Mouse (Mus musculus): ENCODE results near the gene Gas2l3.

Gas2l3 gene

GRCm38 (mm10) chr10:89444381-89444780 is 614 bp upstream of the Gas2l3 start:
- in situ Hi-C loops (cut with MboI, MseI): no loop called here

GRCm38 (mm10) chr10:89443115-89443622 is 598 bp downstream of the Gas2l3 start:
- in situ Hi-C loops (cut with MboI, MseI): no loop called here

- in situ Hi-C loops (cut with MboI, MseI): no loop called here
Observed at GRCm38 (mm10) chr10:89442640-89443039, 1.1 kb downstream of the Gas2l3 start.

- in situ Hi-C loops (cut with MboI, MseI): no loop called here
Observed at GRCm38 (mm10) chr10:89441961-89442360, 1.8 kb downstream of the Gas2l3 start.

- in situ Hi-C loops (cut with MboI, MseI): no loop called here
Observed at GRCm38 (mm10) chr10:89439380-89439779, 4.4 kb downstream of the Gas2l3 start.

- in situ Hi-C loops (cut with MboI, MseI): no loop called here
Observed at GRCm38 (mm10) chr10:89437996-89438395, 5.8 kb downstream of the Gas2l3 start.

- in situ Hi-C loops (cut with MboI, MseI): no loop called here
Observed at GRCm38 (mm10) chr10:89437472-89437871, 6.3 kb downstream of the Gas2l3 start.

- in situ Hi-C loops (cut with MboI, MseI): no loop called here
Observed at GRCm38 (mm10) chr10:89435920-89436319, 7.8 kb downstream of the Gas2l3 start.

GRCm38 (mm10) chr10:89435413-89435812 is 8.4 kb downstream of the Gas2l3 start:
- in situ Hi-C loops (cut with MboI, MseI): no loop called here

- in situ Hi-C loops (cut with MboI, MseI): no loop called here
Observed at GRCm38 (mm10) chr10:89434509-89435210, 9.1 kb downstream of the Gas2l3 start.

GRCm38 (mm10) chr10:89432743-89433142 is 11.0 kb downstream of the Gas2l3 start:
- in situ Hi-C loops (cut with MboI, MseI): no loop called here

- in situ Hi-C loops (cut with MboI, MseI): no loop called here
Observed at GRCm38 (mm10) chr10:89430751-89431150, 13.0 kb downstream of the Gas2l3 start.

- in situ Hi-C loops (cut with MboI, MseI): no loop called here
Observed at GRCm38 (mm10) chr10:89424800-89425393, 18.9 kb downstream of the Gas2l3 start.

- in situ Hi-C loops (cut with MboI, MseI): no loop called here
Observed at GRCm38 (mm10) chr10:89424217-89424616, 19.6 kb downstream of the Gas2l3 start.

- in situ Hi-C loops (cut with MboI, MseI): no loop called here
Observed at GRCm38 (mm10) chr10:89423164-89423778, 20.5 kb downstream of the Gas2l3 start.

GRCm38 (mm10) chr10:89422504-89423158 is 21.1 kb downstream of the Gas2l3 start:
- in situ Hi-C loops (cut with MboI, MseI): no loop called here

- in situ Hi-C loops (cut with MboI, MseI): no loop called here
Observed at GRCm38 (mm10) chr10:89417966-89418365, 25.8 kb downstream of the Gas2l3 start.

GRCm38 (mm10) chr10:89415478-89415877 is 28.3 kb downstream of the Gas2l3 start:
- in situ Hi-C loops (cut with MboI, MseI): no loop called here

- in situ Hi-C loops (cut with MboI, MseI): no loop called here
Observed at GRCm38 (mm10) chr10:89407551-89407950, 36.2 kb downstream of the Gas2l3 start.

GRCm38 (mm10) chr10:89406733-89407484 is 36.9 kb downstream of the Gas2l3 start:
- in situ Hi-C loops (cut with MboI, MseI): no loop called here

- in situ Hi-C loops (cut with MboI, MseI): no loop called here
Observed at GRCm38 (mm10) chr10:89404936-89405335, 38.8 kb downstream of the Gas2l3 start.

Data from regulatory T cell (primary cell).